Mouse (Mus musculus) forebrain, embryonic 14.5 days (tissue): Measurements from ENCODE around the gene Acox3. TPM values are rescaled to one million over a fixed set of nuclear protein-coding genes. Genes with fewer than 3 reads are reported as not detected.

ENCODE experiments used
- ATAC-seq: fragments of 200-750 bp; cut with Nextera tagmentation; 2 replicates; pipeline ENCODE4 v1.8.0; 2017; ENCODE audit warnings: mild to moderate bottlenecking, moderate library complexity
- DNase-seq: peaks from one replicate; pipeline ENCODE4 v3.0.0-alpha.2; 2015; ENCODE audit warnings: low spot score
- H3K27ac ChIP-seq: fragments of 300-500 bp; sonication (generic); 2 replicates; pipeline ENCODE4 v1.5.1; 2014; ENCODE audit warnings: low read depth, mild to moderate bottlenecking, control low read depth, low read length, moderate library complexity
- H3K27me3 ChIP-seq: fragments of 300-500 bp; sonication (generic); replicated peaks from 2 replicates; pipeline ENCODE4 v1.6.1; 2014; ENCODE audit warnings: low read length, control low read depth, mixed read lengths; ENCODE audit not compliant: control insufficient read depth, insufficient read depth
- H3K36me3 ChIP-seq: fragments of 300-500 bp; sonication (generic); 2 replicates; pipeline ENCODE4 v1.6.1; 2014; ENCODE audit warnings: low read length, control low read depth; ENCODE audit not compliant: control insufficient read depth, insufficient read depth
- H3K4me1 ChIP-seq: fragments of 300-500 bp; sonication (generic); 2 replicates; pipeline ENCODE4 v1.6.1; 2014; ENCODE audit warnings: antibody characterized with exemption, low read length, control low read depth; ENCODE audit not compliant: control insufficient read depth, insufficient read depth
- H3K4me2 ChIP-seq: fragments of 300-500 bp; sonication (generic); 2 replicates; pipeline ENCODE4 v1.6.1; 2014; ENCODE audit warnings: mild to moderate bottlenecking, control low read depth, low read length
- H3K4me3 ChIP-seq: fragments of 300-500 bp; sonication (generic); 2 replicates; pipeline ENCODE4 v1.5.1; 2014; ENCODE audit warnings: low read depth, low read length, control low read depth
- H3K9ac ChIP-seq: fragments of 300-500 bp; sonication (generic); 2 replicates; pipeline ENCODE4 v1.6.1; 2014; ENCODE audit warnings: mild to moderate bottlenecking, low read length, control low read depth, moderate library complexity
- H3K9me3 ChIP-seq: fragments of 300-500 bp; sonication (generic); replicated peaks from 2 replicates; pipeline ENCODE4 v1.6.1; 2016; ENCODE audit warnings: low read length, control low read depth, mixed read lengths; ENCODE audit not compliant: control insufficient read depth
- WGBS: fragments of 180-500 bp; shearing (Covaris S2); extraction: QIAGEN DNeasy Blood & Tissue Kit; methylation state at CpG from one replicate; pipeline ENCODE4 v1.1.7; 2014; 5-methylcytosine and 5-hydroxymethylcytosine counted together
- polyA plus RNA-seq: library from polyadenylated mRNA; unstranded; fragments of >200 nt; fragmentation: Nextera tagmentation; extraction: Ambion mirVana; gene quantifications from 2 replicates; pipeline ENCODE4 v1.2.1, GENCODE M21; 2014

Acox3 gene
- polyA plus RNA-seq, 1 experiment from 2014 or later = 14.5 TPM

DNA sequence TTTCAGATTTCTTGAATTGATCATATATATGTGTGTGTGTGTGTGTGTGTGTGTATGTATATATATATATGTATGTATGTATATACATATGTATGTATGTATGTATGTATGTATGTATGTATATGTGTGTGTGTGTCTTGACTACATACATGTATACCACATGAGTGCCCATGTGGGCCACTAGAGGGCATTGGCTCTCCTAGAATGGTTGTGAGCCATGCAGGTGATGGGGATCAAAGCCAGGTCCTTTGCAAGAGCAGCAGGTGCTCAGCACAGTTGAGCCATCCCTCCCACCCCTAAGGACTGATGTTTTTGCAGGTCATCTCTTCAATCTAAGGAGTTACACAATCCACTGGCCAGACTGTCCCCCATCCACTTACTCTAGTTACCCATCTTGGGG, 46.5 kb downstream of the Acox3 start:
- H3K27me3 ChIP-seq = no peaks in the 10 kb centered on the region
- no peak overlapping the region for H3K27ac ChIP-seq
- H3K4me1 ChIP-seq = no peaks in the 10 kb centered on the region; the same call in 1 of the 2 replicates
- no peak for ATAC-seq
- no peaks in the 10 kb centered on the region for H3K9me3 ChIP-seq
- H3K4me3 ChIP-seq = no peak overlapping the region
- H3K36me3 ChIP-seq = no peaks in the 10 kb centered on the region
- no peak overlapping the region for H3K4me2 ChIP-seq
- no peak for DNase-seq
- no peak overlapping the region for H3K9ac ChIP-seq

DNA sequence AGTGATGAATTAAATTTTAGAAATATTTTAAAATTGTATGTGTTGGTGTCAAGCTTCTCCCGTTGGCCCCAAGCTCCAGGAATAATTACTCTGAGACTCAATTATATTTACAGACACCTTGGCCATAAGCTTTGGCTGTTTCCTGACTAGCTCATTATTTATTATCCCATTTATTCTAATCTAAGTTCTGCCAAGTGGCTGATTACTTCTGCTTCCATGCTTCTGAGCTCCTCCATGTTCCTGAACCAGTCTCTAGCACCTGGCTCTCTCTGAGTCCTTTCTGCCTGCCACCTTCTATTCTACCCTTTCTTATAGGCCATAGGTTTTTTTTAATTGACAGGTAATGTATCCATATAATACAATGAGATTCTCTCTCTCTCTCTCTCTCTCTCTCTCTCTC, 47.9 kb downstream of the Acox3 start:
- ATAC-seq = no peak
- Histone ChIP-seq H3K4me3 (no peak overlapping the region), H3K4me2 (no peak overlapping the region), H3K9me3 (no peaks in the 10 kb centered on the region), H3K27ac (no peak overlapping the region), H3K4me1 (no peaks in the 10 kb centered on the region; the same call in 1 of the 2 replicates), H3K36me3 (no peaks in the 10 kb centered on the region), H3K27me3 (no peaks in the 10 kb centered on the region), H3K9ac (no peak overlapping the region)
- peak; percentile 59 for DNase-seq
- WGBS = 53% methylated on average over 1 of the region's 1 CpGs

DNA sequence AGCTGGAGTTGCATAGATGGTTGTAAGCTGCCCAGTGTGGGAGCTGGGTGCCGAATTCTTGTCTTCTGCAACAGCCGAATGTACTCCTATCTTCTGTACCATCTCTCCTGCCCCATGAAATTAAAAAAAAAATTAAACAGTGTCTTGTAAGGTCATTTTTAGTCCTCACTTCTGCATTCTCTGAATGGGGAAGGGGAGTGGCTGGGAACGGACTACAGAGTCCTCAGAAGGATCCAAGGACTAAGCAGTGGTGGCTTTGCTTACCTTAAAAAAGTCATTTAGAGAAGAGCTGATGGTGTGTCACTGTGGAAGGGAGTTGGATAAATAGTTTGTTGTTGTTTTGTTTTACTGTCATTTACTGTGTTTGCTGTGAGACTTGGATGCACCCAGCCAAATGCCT, 48.4 kb downstream of the Acox3 start:
- 90% methylated on average over 3 of the region's 3 CpGs for WGBS
- no peak for ATAC-seq

DNA sequence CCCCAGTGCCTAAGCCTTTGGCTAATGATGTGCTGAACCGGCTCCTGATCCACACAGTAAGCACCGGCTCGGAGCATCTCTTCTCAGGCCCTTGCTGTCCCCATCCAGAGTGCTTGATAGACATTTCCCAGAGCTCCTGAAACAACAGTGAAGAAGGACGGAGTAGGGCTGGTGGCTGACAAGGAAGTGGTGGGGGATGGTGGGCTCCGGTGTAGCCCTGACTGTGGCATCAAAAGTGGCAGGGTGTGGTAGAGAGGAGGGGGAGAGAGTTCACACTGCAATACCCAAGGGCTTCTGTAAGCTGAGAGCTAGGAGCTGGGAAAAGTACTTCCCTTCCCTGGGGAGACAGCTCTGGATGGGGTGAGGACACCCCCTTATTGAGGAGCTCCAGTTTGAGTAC, 48.9 kb downstream of the Acox3 start:
- no peaks in the 10 kb centered on the region for H3K27me3 ChIP-seq
- ATAC-seq (no peak), DNase-seq (no peak)
- H3K4me3 ChIP-seq = no peak overlapping the region
- H3K9me3 ChIP-seq = no peaks in the 10 kb centered on the region
- no peak overlapping the region for H3K4me2 ChIP-seq
- no peaks in the 10 kb centered on the region; the same call in 1 of the 2 replicates for H3K4me1 ChIP-seq
- 82% methylated on average over 5 of the region's 5 CpGs for WGBS
- no peak overlapping the region for H3K9ac ChIP-seq
- H3K27ac ChIP-seq = no peak overlapping the region
- H3K36me3 ChIP-seq = no peaks in the 10 kb centered on the region

More for the DNA sequence above, 48.4 kb downstream of the Acox3 start:
- Histone ChIP-seq H3K4me2 (no peak overlapping the region), H3K36me3 (no peaks in the 10 kb centered on the region), H3K27ac (no peak overlapping the region), H3K9me3 (no peaks in the 10 kb centered on the region), H3K4me1 (no peaks in the 10 kb centered on the region; the same call in 1 of the 2 replicates), H3K4me3 (no peak overlapping the region), H3K27me3 (no peaks in the 10 kb centered on the region), H3K9ac (no peak overlapping the region)
- DNase-seq = no peak

- ATAC-seq (no peak), DNase-seq (no peak)
- Histone ChIP-seq H3K27me3 (no peaks in the 10 kb centered on the region), H3K4me2 (no peak overlapping the region), H3K4me1 (no peaks in the 10 kb centered on the region; the same call in 1 of the 2 replicates), H3K9ac (no peak overlapping the region), H3K36me3 (no peaks in the 10 kb centered on the region), H3K27ac (no peak overlapping the region), H3K4me3 (no peak overlapping the region), H3K9me3 (no peaks in the 10 kb centered on the region)
- 97% methylated on average over 6 of the region's 6 CpGs for WGBS
Measured at GRCm38 (mm10) chr5:35632841-35633240, 50.0 kb downstream of the Acox3 start.

DNA sequence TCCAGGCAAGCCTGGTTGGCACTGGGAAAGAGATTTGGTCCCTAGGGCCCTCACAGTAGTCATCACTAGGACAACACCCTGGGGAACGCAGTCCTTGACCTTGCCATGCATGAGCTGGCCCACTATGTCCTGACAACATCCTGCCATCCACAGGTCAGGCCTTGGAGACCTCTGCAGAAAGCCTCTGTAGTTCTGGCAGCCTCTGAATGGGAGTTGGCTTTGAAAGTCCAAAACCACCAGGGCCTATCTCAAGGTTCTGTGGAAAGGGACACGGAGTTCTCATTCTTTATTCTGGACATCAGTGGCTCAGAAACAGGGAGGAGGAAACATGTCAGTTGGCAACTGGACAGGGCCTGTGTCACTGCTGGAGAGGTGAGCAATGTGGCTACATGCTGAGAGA, 53.2 kb downstream of the Acox3 start:
- Histone ChIP-seq H3K4me3 (no peak overlapping the region), H3K4me2 (no peak overlapping the region), H3K9ac (no peak overlapping the region), H3K27ac (no peak overlapping the region), H3K9me3 (no peaks in the 10 kb centered on the region), H3K4me1 (no peaks in the 10 kb centered on the region), H3K27me3 (no peaks in the 10 kb centered on the region), H3K36me3 (no peaks in the 10 kb centered on the region)
- DNase-seq = no peak
- WGBS = 93% methylated on average over 2 of the region's 2 CpGs
- no peak for ATAC-seq

- no peak overlapping the region for H3K9ac ChIP-seq
- no peaks in the 10 kb centered on the region for H3K36me3 ChIP-seq
- no peaks in the 10 kb centered on the region for H3K27me3 ChIP-seq
- H3K4me3 ChIP-seq = no peak overlapping the region
- 70% methylated on average over 10 of the region's 10 CpGs for WGBS
- H3K4me2 ChIP-seq = no peak overlapping the region
- no peak for DNase-seq
- no peaks in the 10 kb centered on the region for H3K9me3 ChIP-seq
- H3K27ac ChIP-seq = no peak overlapping the region
- ATAC-seq = no peak
- H3K4me1 ChIP-seq = no peaks in the 10 kb centered on the region
Measured at GRCm38 (mm10) chr5:35641961-35642584, 59.2 kb downstream of the Acox3 start.

- ATAC-seq (no peak), DNase-seq (no peak)
- Histone ChIP-seq H3K4me2 (no peak overlapping the region), H3K9ac (no peak overlapping the region), H3K9me3 (no peaks in the 10 kb centered on the region), H3K27ac (no peak overlapping the region), H3K4me3 (no peak overlapping the region), H3K4me1 (no peaks in the 10 kb centered on the region), H3K36me3 (no peaks in the 10 kb centered on the region), H3K27me3 (no peaks in the 10 kb centered on the region)
- 87% methylated on average over 9 of the region's 9 CpGs for WGBS
Measured at GRCm38 (mm10) chr5:35643401-35644048, 60.7 kb downstream of the Acox3 start.

DNA sequence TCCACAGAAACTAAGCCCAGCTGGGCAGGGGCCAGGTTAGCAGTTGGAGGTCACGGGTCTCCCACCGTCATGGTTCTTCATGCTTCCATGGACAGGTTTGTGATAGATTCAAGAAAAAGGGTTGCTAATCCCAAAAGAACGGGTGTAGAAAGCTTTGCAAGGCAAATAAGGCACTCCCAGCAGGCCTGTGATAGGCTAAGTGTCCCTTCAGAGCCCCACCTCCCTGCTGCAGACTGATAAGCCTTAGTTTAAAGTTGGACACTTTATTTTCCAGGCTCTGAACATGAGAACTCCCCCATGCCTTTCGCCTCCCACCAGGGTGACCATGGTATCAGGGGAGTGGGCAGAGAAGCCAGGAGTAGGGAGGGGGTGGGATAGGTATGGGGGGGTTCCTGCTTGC, 61.2 kb downstream of the Acox3 start:
- 59% methylated on average over 4 of the region's 4 CpGs for WGBS
- Histone ChIP-seq H3K4me3 (no peak overlapping the region), H3K27me3 (no peaks in the 10 kb centered on the region), H3K4me2 (no peak overlapping the region), H3K36me3 (no peaks in the 10 kb centered on the region), H3K9me3 (no peaks in the 10 kb centered on the region), H3K9ac (no peak overlapping the region), H3K4me1 (no peaks in the 10 kb centered on the region), H3K27ac (no peak overlapping the region)
- no peak for ATAC-seq
- no peak for DNase-seq
